Mouse (Mus musculus) kidney, adult 2 months (tissue): ENCODE data around the gene Adora2a.

Experiments
- CTCF ChIP-seq: fragments of 200-500 bp; conservative IDR thresholded peaks from 2 replicates; pipeline ENCODE4 v1.5.1; 2011; ENCODE audit warnings: low read depth, mild to moderate bottlenecking, control low read depth, low read length, moderate library complexity, mixed read lengths; ENCODE audit not compliant: insufficient read depth, insufficient read length
- POLR2A ChIP-seq: fragments of 200-500 bp; IDR thresholded peaks from one replicate; pipeline ENCODE4 v1.6.1; 2011; ENCODE audit warnings: low read depth, low read length, control low read depth

DNA sequence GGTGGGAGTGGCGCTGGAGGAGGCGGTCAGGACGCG, at the start of gene Adora2a:
- no peak for TF ChIP-seq CTCF
- TF ChIP-seq POLR2A, result no peak
